Mouse (Mus musculus): ENCODE measurements around the gene Stxbp1.

The Stxbp1 gene

GRCm38 (mm10) chr2:32818208-32818607 is 28.8 kb downstream of the Stxbp1 start:
- in situ Hi-C loops (cut with MboI; ENCODE audit: low pct_unique_long_range_greater_than_20kb in 1 of 2, low sequenced_read_pairs in 2 of 2, unreplicated experiment in 1 of 2): no loop called here

GRCm38 (mm10) chr2:32817589-32817988 is 29.5 kb downstream of the Stxbp1 start:
- in situ Hi-C loops (cut with MboI; ENCODE audit: low pct_unique_long_range_greater_than_20kb in 1 of 2, low sequenced_read_pairs in 2 of 2, unreplicated experiment in 1 of 2): no loop called here

GRCm38 (mm10) chr2:32816946-32817581 is 30.0 kb downstream of the Stxbp1 start:
- in situ Hi-C loops (cut with MboI; ENCODE audit: low pct_unique_long_range_greater_than_20kb in 1 of 2, low sequenced_read_pairs in 2 of 2, unreplicated experiment in 1 of 2): no loop called here

- in situ Hi-C loops (cut with MboI; ENCODE audit: low pct_unique_long_range_greater_than_20kb in 1 of 2, low sequenced_read_pairs in 2 of 2, unreplicated experiment in 1 of 2): no loop called here
These were observed 30.5 kb downstream of the Stxbp1 start for GRCm38 (mm10) chr2:32816497-32816896.

GRCm38 (mm10) chr2:32811959-32812358 is 35.1 kb downstream of the Stxbp1 start:
- in situ Hi-C loops (cut with MboI; ENCODE audit: low pct_unique_long_range_greater_than_20kb in 1 of 2, low sequenced_read_pairs in 2 of 2, unreplicated experiment in 1 of 2): no loop called here

GRCm38 (mm10) chr2:32808816-32809566 is 38.1 kb downstream of the Stxbp1 start:
- in situ Hi-C loops (cut with MboI; ENCODE audit: low pct_unique_long_range_greater_than_20kb in 1 of 2, low sequenced_read_pairs in 2 of 2, unreplicated experiment in 1 of 2): no loop called here

- in situ Hi-C loops (cut with MboI; ENCODE audit: low pct_unique_long_range_greater_than_20kb in 1 of 2, low sequenced_read_pairs in 2 of 2, unreplicated experiment in 1 of 2): no loop called here
These were observed 48.6 kb downstream of the Stxbp1 start for GRCm38 (mm10) chr2:32798251-32798962.

GRCm38 (mm10) chr2:32795748-32796418 is 51.2 kb downstream of the Stxbp1 start:
- in situ Hi-C loops (cut with MboI; ENCODE audit: low pct_unique_long_range_greater_than_20kb in 1 of 2, low sequenced_read_pairs in 2 of 2, unreplicated experiment in 1 of 2): no loop called here

- in situ Hi-C loops (cut with MboI; ENCODE audit: low pct_unique_long_range_greater_than_20kb in 1 of 2, low sequenced_read_pairs in 2 of 2, unreplicated experiment in 1 of 2): no loop called here
These were observed 55.7 kb downstream of the Stxbp1 start for GRCm38 (mm10) chr2:32791297-32791696.

GRCm38 (mm10) chr2:32788581-32788980 is 58.5 kb downstream of the Stxbp1 start:
- in situ Hi-C loops (cut with MboI; ENCODE audit: low pct_unique_long_range_greater_than_20kb in 1 of 2, low sequenced_read_pairs in 2 of 2, unreplicated experiment in 1 of 2): no loop called here

- in situ Hi-C loops (cut with MboI; ENCODE audit: low pct_unique_long_range_greater_than_20kb in 1 of 2, low sequenced_read_pairs in 2 of 2, unreplicated experiment in 1 of 2): no loop called here
These were observed 59.9 kb downstream of the Stxbp1 start for GRCm38 (mm10) chr2:32787176-32787575.

GRCm38 (mm10) chr2:32784048-32784681 is 62.9 kb downstream of the Stxbp1 start, which contains the start of gene Cfap157:
Cfap157 (minus strand) TSS chr2:32784428.
- in situ Hi-C loops (cut with MboI; ENCODE audit: low pct_unique_long_range_greater_than_20kb in 1 of 2, low sequenced_read_pairs in 2 of 2, unreplicated experiment in 1 of 2): loop anchor here in 1 of 2 experiments (5.0 kb wide), 1 partner anchor 68 kb away; no protein-coding TSS in a partner anchor

- in situ Hi-C loops (cut with MboI; ENCODE audit: low pct_unique_long_range_greater_than_20kb in 1 of 2, low sequenced_read_pairs in 2 of 2, unreplicated experiment in 1 of 2): loop anchor here in 1 of 2 experiments (5.0 kb wide), 1 partner anchor 71 kb away; no protein-coding TSS in a partner anchor
These were observed 65.3 kb downstream of the Stxbp1 start for GRCm38 (mm10) chr2:32781710-32782109.

- in situ Hi-C loops (cut with MboI; ENCODE audit: low pct_unique_long_range_greater_than_20kb in 1 of 2, low sequenced_read_pairs in 2 of 2, unreplicated experiment in 1 of 2): loop anchor here (5.0 kb wide), 1 partner anchor 73 kb away; no protein-coding TSS in a partner anchor
These were observed 67.3 kb downstream of the Stxbp1 start for GRCm38 (mm10) chr2:32779714-32780113.

- in situ Hi-C loops (cut with MboI; ENCODE audit: low pct_unique_long_range_greater_than_20kb in 1 of 2, low sequenced_read_pairs in 2 of 2, unreplicated experiment in 1 of 2): loop anchor here in 1 of 2 experiments (5.0 kb wide), 1 partner anchor 73 kb away; no protein-coding TSS in a partner anchor
These were observed 67.9 kb downstream of the Stxbp1 start for GRCm38 (mm10) chr2:32779131-32779530.

GRCm38 (mm10) chr2:32778081-32778480 is 69.0 kb downstream of the Stxbp1 start:
- in situ Hi-C loops (cut with MboI; ENCODE audit: low pct_unique_long_range_greater_than_20kb in 1 of 2, low sequenced_read_pairs in 2 of 2, unreplicated experiment in 1 of 2): loop anchor here in 1 of 2 experiments (5.0 kb wide), 1 partner anchor 74 kb away; no protein-coding TSS in a partner anchor

- in situ Hi-C loops (cut with MboI; ENCODE audit: low pct_unique_long_range_greater_than_20kb in 1 of 2, low sequenced_read_pairs in 2 of 2, unreplicated experiment in 1 of 2): loop anchor here in 1 of 2 experiments (5.0 kb wide), 1 partner anchor 76 kb away; no protein-coding TSS in a partner anchor
These were observed 70.9 kb downstream of the Stxbp1 start for GRCm38 (mm10) chr2:32776192-32776591.

All from mouse embryonic stem cell (cell line).